Mouse (Mus musculus) C2C12 (cell line): Measurements from ENCODE around the gene Tmem246.

Experiments
- CTCF ChIP-seq: IDR thresholded peaks from one replicate; pipeline ENCODE4 v1.5.1; 2011; ENCODE audit not compliant: control insufficient read depth, insufficient read depth, insufficient read length
- MAX ChIP-seq: IDR thresholded peaks from one replicate; pipeline ENCODE4 v1.6.1; 2011; ENCODE audit warnings: mild to moderate bottlenecking, control low read depth
- MYOD1 ChIP-seq: IDR thresholded peaks from one replicate; pipeline ENCODE4 v1.6.1; 2011; ENCODE audit warnings: low read depth; ENCODE audit not compliant: control insufficient read depth, insufficient read length
- USF1 ChIP-seq: IDR thresholded peaks from one replicate; pipeline ENCODE4 v1.6.1; 2011; ENCODE audit warnings: low read depth, mild to moderate bottlenecking, control low read depth, moderate library complexity

GRCm38 (mm10) chr4:49590152-49590551 is 7.5 kb downstream of the Tmem246 start:
- TF ChIP-seq CTCF (no peak), MAX (no peak), MYOD1 (no peak), USF1 (no peak)
